Mouse (Mus musculus) left cerebral cortex, postnatal 25 days (tissue): ENCODE data around the gene Nebl. TPM values are rescaled to one million over a fixed set of nuclear protein-coding genes. Genes with fewer than 3 reads are reported as not detected.

Experiments used
- DNase-seq, 2 experiments: peaks; one replicate each; pipeline ENCODE4 v3.0.0; 2022; ENCODE audit warnings: low spot score in 2 of 2, mixed read lengths in 1 of 2
- intact Hi-C: fragments of 180-260 bp; cut with DNase I; formaldehyde crosslinking; loops from one replicate; pipeline ENCODE4 v1.15.1; 2025
- total RNA-seq, 2 experiments: library from RNA; stranded (reverse); gene quantifications; 2 replicates each; pipeline ENCODE4 v1.2.3; 2021

The Nebl gene
- total RNA-seq: 10 to 100 TPM; 63.7 to 80.4 TPM

GRCm38 (mm10) chr2:17730957-17731830, at the start of gene Nebl:
Nebl (minus strand) TSS chr2:17731464.
- DNase-seq: peak; percentile 78 to 82
- intact Hi-C loops: loop anchor here (1.0 to 10.0 kb wide), 4 partner anchors 62 to 306 kb away; no protein-coding TSS in a partner anchor

- DNase-seq: peak; percentile 14 to 76
- intact Hi-C loops: loop anchor here (5.0 kb wide), 1 partner anchor 228 kb away; no protein-coding TSS in a partner anchor
These were observed 39.1 kb upstream of the Nebl start for GRCm38 (mm10) chr2:17770246-17770825.

GRCm38 (mm10) chr2:17769242-17769755, 38.0 kb upstream of the Nebl start:
- no peak for DNase-seq
- intact Hi-C loops: no loop called here

GRCm38 (mm10) chr2:17756271-17756670, 25.0 kb upstream of the Nebl start:
- intact Hi-C loops: no loop called here
- no peak for DNase-seq

- intact Hi-C loops: no loop called here
- DNase-seq: no peak
These were observed 10.9 kb upstream of the Nebl start for GRCm38 (mm10) chr2:17742051-17742763.

GRCm38 (mm10) chr2:17741555-17741954, 10.3 kb upstream of the Nebl start:
- DNase-seq: peak in 1 of 2 experiments; percentile 28
- intact Hi-C loops: no loop called here

GRCm38 (mm10) chr2:17740454-17740853, 9.2 kb upstream of the Nebl start:
- DNase-seq: no peak
- intact Hi-C loops: no loop called here

GRCm38 (mm10) chr2:17732210-17732609, 946 bp upstream of the Nebl start:
- no peak for DNase-seq
- intact Hi-C loops: loop anchor here (10.0 kb wide), 1 partner anchor 307 kb away; no protein-coding TSS in a partner anchor

GRCm38 (mm10) chr2:17731831-17732200, 552 bp upstream of the Nebl start:
- intact Hi-C loops: loop anchor here (1.0 to 10.0 kb wide), 4 partner anchors 63 to 307 kb away; no protein-coding TSS in a partner anchor

GRCm38 (mm10) chr2:17730648-17730956, 662 bp downstream of the Nebl start:
- intact Hi-C loops: loop anchor here (2.0 to 10.0 kb wide), 3 partner anchors 86 to 306 kb away; no protein-coding TSS in a partner anchor
- peak in 1 of 2 experiments; percentile 56 for DNase-seq

More at GRCm38 (mm10) chr2:17731831-17732200, 552 bp upstream of the Nebl start:
- DNase-seq: no peak

- intact Hi-C loops: loop anchor here (2.0 to 10.0 kb wide), 3 partner anchors 85 to 305 kb away; no protein-coding TSS in a partner anchor
- DNase-seq: peak; percentile 54 to 64
These were observed 1.3 kb downstream of the Nebl start for GRCm38 (mm10) chr2:17729770-17730647.

GRCm38 (mm10) chr2:17724405-17724804, 6.9 kb downstream of the Nebl start:
- DNase-seq: no peak
- intact Hi-C loops: no loop called here

GRCm38 (mm10) chr2:17723268-17724019, 7.8 kb downstream of the Nebl start:
- DNase-seq: peak in 1 of 2 experiments; percentile 21
- intact Hi-C loops: no loop called here

GRCm38 (mm10) chr2:17721177-17721715, 10.0 kb downstream of the Nebl start:
- intact Hi-C loops: no loop called here
- DNase-seq: no peak

GRCm38 (mm10) chr2:17718281-17718680, 13.0 kb downstream of the Nebl start:
- intact Hi-C loops: no loop called here
- DNase-seq: no peak

GRCm38 (mm10) chr2:17717200-17717599, 14.1 kb downstream of the Nebl start:
- intact Hi-C loops: no loop called here
- DNase-seq: no peak

- peak; percentile 34 to 54 for DNase-seq
- intact Hi-C loops: no loop called here
These were observed 16.0 kb downstream of the Nebl start for GRCm38 (mm10) chr2:17715149-17715767.
